Mouse (Mus musculus) liver, postnatal 0 days (tissue): ENCODE data around the gene Mat2a. TPM values are rescaled to one million over a fixed set of nuclear protein-coding genes. Genes with fewer than 3 reads are reported as not detected.

Experiments used
- ATAC-seq: fragments of 200-750 bp; cut with Nextera tagmentation; 2 replicates; pipeline ENCODE4 v1.8.0; 2017; ENCODE audit warnings: mild to moderate bottlenecking, moderate library complexity
- DNase-seq: peaks from one replicate; pipeline ENCODE4 v3.0.0-alpha.2; 2016
- H3K27ac ChIP-seq: fragments of 300-500 bp; sonication (generic); 2 replicates; pipeline ENCODE4 v1.5.1; 2014; ENCODE audit warnings: antibody characterized with exemption, moderate library complexity, mild to moderate bottlenecking, low read depth
- H3K27me3 ChIP-seq: fragments of 300-500 bp; sonication (generic); 2 replicates; pipeline ENCODE4 v1.6.1; 2014; ENCODE audit warnings: low read length, control low read depth, mixed read lengths; ENCODE audit not compliant: insufficient read depth
- H3K36me3 ChIP-seq: fragments of 300-500 bp; sonication (generic); replicated peaks from 2 replicates; pipeline ENCODE4 v1.6.1; 2014; ENCODE audit warnings: mild to moderate bottlenecking, control low read depth, low read length, moderate library complexity, mixed read lengths; ENCODE audit not compliant: insufficient read depth
- H3K4me1 ChIP-seq: fragments of 300-500 bp; sonication (generic); 2 replicates; pipeline ENCODE4 v1.6.1; 2014; ENCODE audit warnings: antibody characterized with exemption, mild to moderate bottlenecking, control low read depth; ENCODE audit not compliant: insufficient read depth
- H3K4me2 ChIP-seq: fragments of 300-500 bp; sonication (generic); 2 replicates; pipeline ENCODE4 v1.6.1; 2014; ENCODE audit warnings: low read depth, mild to moderate bottlenecking, low read length, moderate library complexity, mixed read lengths
- H3K4me3 ChIP-seq: fragments of 300-500 bp; sonication (generic); 2 replicates; pipeline ENCODE4 v1.5.1; 2014; ENCODE audit warnings: low read depth, low read length
- H3K9ac ChIP-seq: fragments of 300-500 bp; sonication (generic); replicated peaks from 2 replicates; pipeline ENCODE4 v1.6.1; 2014; ENCODE audit warnings: mild to moderate bottlenecking, moderate library complexity
- H3K9me3 ChIP-seq: fragments of 300-500 bp; sonication (generic); 2 replicates; pipeline ENCODE4 v1.6.1; 2016; ENCODE audit warnings: mild to moderate bottlenecking, control low read depth, low read length, mixed read lengths
- CTCF ChIP-seq: sonication (generic); IDR thresholded peaks from 2 replicates; pipeline ENCODE4 v1.5.1; 2016; ENCODE audit warnings: antibody characterized with exemption, low read depth
- EP300 ChIP-seq: IDR thresholded peaks from 2 replicates; pipeline ENCODE4 v1.6.1; 2016; ENCODE audit warnings: antibody characterized with exemption, low read depth, mild to moderate bottlenecking
- WGBS: fragments of 180-500 bp; shearing (Covaris S2); extraction: QIAGEN DNeasy Blood & Tissue Kit; methylation state at CpG from one replicate; pipeline ENCODE4 v1.1.7; 2014; ENCODE audit not compliant: insufficient replicate concordance; 5-methylcytosine and 5-hydroxymethylcytosine counted together
- polyA plus RNA-seq: library from polyadenylated mRNA; unstranded; fragments of >200 nt; fragmentation: Nextera tagmentation; extraction: Ambion mirVana; gene quantifications from 2 replicates; pipeline ENCODE4 v1.2.1, GENCODE M21; 2015

Gene Mat2a
- polyA plus RNA-seq, 1 experiment from 2014 or later, result 138 TPM

DNA sequence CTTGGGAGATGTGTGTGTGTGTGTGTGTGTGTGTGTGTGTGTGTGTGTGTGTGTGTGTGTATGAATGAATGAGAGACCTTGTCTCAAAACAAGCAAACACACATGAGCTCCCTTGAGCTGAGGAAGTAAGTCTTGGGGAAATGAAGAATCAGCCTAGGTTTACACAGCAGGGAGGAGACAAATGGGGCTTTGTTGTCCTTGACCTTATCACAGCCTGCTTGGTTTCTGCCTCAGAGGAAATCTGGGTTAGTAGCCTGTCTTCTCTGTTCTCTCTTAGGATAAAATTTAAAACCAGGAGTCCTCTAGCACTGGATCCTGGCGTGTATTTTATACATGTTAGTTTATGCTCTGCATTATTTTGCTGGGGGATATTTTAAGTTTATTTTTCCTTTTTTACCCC is 19.6 kb downstream of the Mat2a start:
- Histone ChIP-seq H3K9me3 (no peaks in the 10 kb centered on the region), H3K4me3 (no peak overlapping the region), H3K27me3 (no peaks in the 10 kb centered on the region), H3K4me1 (peaks cover 25% of the 10 kb centered on the region), H3K36me3 (peaks cover 37% of the 10 kb centered on the region), H3K4me2 (no peak overlapping the region), H3K27ac (0 out of 2 replicates have a peak overlapping the region, but pooled peaks have one; percentile 22), H3K9ac (no peak overlapping the region)
- WGBS, result 76% methylated on average over 1 of the region's 1 CpGs
- TF ChIP-seq CTCF, result no peak
- ATAC-seq (no peak), DNase-seq (no peak)

DNA sequence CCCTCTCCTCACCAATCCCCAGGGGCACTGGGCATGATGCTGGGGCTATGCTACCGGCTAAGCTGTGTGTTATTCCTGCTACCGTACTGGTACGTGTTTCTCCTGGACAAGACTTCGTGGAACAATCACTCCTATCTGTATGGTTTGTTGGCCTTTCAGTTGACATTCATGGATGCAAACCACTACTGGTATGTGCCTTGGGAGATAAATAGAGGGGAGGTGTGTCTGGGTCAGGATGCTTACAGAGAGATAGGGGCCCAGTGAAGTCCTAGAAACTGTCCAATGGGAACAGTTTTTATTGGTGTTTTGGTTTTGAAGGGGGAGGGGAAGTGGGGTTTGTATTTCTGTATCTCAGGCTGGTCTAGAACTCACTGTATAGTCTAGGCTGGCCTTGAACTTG is 21.1 kb downstream of the Mat2a start:
- TF ChIP-seq EP300 (peak; percentile 57; the same call in 1 of the 2 replicates), CTCF (no peak)
- peak; percentile 9; the same call in 1 of the 2 replicates for ATAC-seq
- Histone ChIP-seq H3K9me3 (no peaks in the 10 kb centered on the region), H3K27me3 (no peaks in the 10 kb centered on the region), H3K4me2 (no peak overlapping the region), H3K4me1 (peaks cover 28% of the 10 kb centered on the region), H3K27ac (no peak overlapping the region), H3K9ac (no peak overlapping the region), H3K36me3 (peaks cover 24% of the 10 kb centered on the region), H3K4me3 (no peak overlapping the region)
- DNase-seq, result no peak
- 49% methylated on average over 4 of the region's 4 CpGs for WGBS

DNA sequence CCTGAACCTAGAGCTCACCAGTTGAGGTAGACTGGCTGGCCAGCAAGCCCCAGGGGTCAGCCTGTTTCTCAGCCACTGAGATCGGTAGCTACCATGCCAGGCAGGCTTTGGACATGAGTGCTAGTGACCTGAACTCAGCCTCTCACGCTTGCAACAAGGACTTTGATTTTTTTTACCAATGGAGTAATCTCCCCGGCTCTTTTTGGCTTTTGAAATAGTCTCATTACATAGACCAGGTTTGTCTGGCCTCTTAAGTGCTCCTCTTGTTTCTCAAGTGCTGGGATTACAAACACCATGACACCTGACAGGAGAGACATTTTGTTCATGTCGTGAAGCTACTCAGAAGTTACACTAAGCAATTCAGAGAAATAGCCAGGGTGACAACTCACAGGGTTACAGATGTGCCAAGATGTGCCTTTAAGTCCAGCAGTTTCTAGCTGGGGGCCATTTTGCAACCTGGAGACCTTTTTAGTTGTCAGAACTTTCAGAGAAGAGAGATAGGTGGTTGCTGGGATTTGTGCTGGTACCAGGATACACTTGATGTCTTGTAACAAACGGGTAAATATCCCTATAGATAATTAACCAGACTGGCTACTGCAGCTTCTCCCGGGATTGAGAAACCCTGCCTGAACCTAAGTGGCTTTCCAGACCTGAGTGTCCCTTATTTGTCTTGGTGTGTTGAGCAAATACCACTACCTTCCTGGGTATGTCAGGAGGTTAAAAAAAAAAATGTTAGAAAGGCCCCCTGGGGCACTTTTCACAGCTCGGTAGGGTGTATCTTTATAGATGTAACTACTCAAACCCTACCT is 23.2 kb downstream of the Mat2a start:
- Histone ChIP-seq H3K4me3 (0 out of 2 replicates have a peak overlapping the region, but pooled peaks have one; percentile 72), H3K27ac (peak overlapping the region; percentile 46), H3K9me3 (no peaks in the 10 kb centered on the region), H3K27me3 (no peaks in the 10 kb centered on the region), H3K36me3 (peaks cover 16% of the 10 kb centered on the region), H3K4me2 (peak overlapping the region; percentile 92), H3K9ac (no peak overlapping the region), H3K4me1 (peaks cover 28% of the 10 kb centered on the region)
- no peak for DNase-seq
- ATAC-seq, result peak; percentile 52
- no peak for TF ChIP-seq EP300
- no peak for TF ChIP-seq CTCF
- 65% methylated on average over 7 of the region's 7 CpGs for WGBS

DNA sequence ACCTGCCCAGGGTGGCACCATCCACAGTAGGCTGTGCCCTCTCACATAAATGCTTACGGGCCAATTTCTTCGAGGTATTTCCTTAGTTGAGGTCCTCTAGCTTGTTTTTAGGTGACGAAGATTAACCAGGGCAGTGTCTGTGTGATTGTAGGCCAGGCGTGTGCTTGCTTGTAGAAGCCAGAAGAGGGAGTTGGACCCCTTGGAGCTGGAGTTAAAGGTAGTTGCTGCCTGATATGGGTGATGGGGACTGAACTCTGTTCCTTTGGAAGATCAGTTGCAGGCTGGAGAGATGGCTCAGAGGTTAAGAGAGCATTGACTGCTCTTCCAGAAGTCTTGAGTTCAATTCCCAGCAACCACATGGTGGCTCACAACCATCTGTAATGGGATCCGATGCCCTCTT is 24.2 kb downstream of the Mat2a start:
- Histone ChIP-seq H3K9me3 (no peaks in the 10 kb centered on the region), H3K4me2 (peak overlapping the region; percentile 92), H3K27me3 (no peaks in the 10 kb centered on the region), H3K36me3 (peaks cover 16% of the 10 kb centered on the region), H3K4me3 (peak overlapping the region; percentile 72), H3K4me1 (peaks cover 26% of the 10 kb centered on the region), H3K27ac (peak overlapping the region; percentile 46), H3K9ac (peak overlapping the region; percentile 76; the same call in 1 of the 2 replicates)
- DNase-seq (no peak), ATAC-seq (no peak)
- TF ChIP-seq CTCF, result peak; percentile 32; the same call in 1 of the 2 replicates
- no peak for TF ChIP-seq EP300
- 70% methylated on average over 5 of the region's 5 CpGs for WGBS

DNA sequence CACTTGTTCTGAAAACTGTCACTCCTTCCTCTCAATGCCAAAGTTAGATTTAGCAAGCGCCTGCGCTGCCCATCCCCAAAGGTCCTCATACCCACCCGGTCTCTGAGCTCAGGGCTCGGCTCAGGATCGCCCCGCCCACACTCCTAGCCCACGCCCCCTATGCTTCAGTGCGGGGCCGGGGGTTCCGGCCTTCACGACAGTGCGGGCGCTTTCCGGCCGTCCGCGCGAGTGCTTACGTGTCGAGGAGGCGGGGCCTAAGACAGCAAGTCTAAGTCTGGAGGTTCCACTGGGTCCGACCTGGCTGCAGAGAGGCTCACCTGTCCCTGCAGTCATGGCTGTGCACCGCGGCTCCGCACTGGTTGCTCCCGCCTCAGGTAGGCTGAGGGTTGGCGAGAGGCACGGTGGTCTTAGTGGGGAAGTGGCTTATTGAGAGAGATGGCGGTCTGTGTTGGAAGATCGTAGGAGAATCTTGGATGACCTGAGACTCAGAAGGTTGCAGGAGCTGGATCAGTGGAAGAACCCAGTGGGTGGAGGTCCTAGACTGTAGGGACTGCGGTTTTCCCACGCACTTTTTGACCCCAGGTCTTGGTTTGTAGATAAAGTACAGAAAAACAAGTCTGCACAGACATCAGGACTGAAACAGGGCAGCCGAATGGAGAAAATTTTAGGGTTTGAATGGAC is 25.1 kb downstream of the Mat2a start, which contains the start of gene Ggcx:
Gene Ggcx (plus strand): TSS at position 233 of the 681 bp plus-strand sequence.
- H3K4me2 ChIP-seq, result peak within 1 kb of the TSS; percentile 92

DNA sequence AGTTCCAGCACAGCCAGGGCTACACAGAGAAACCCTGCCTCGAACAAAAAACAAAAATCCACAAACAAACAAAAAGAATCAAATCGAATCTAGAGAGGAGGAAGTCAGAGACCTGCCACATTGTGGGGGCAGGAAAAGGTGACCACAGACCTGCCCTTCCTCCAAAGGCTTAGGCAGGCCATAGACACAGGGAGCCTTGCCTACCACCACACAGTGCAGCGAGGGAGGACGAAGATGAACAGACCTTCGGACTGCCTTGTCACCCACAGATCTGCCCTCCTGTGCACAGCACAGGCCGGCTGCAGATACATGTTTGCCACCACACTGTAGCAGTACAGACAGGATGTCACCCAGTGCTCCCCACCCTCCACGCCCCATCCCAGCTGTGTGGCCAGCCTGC is 28.8 kb downstream of the Mat2a start:
- H3K27me3 ChIP-seq, result no peaks in the 10 kb centered on the region
- H3K4me3 ChIP-seq, result no peak overlapping the region
- no peaks in the 10 kb centered on the region for H3K36me3 ChIP-seq
- 43% methylated on average over 7 of the region's 7 CpGs for WGBS
- ATAC-seq, result no peak
- H3K4me2 ChIP-seq, result no peak overlapping the region
- no peak overlapping the region for H3K9ac ChIP-seq
- H3K4me1 ChIP-seq, result peaks cover 9% of the 10 kb centered on the region
- H3K9me3 ChIP-seq, result no peaks in the 10 kb centered on the region
- no peak for DNase-seq
- TF ChIP-seq CTCF (no peak), EP300 (no peak)
- no peak overlapping the region for H3K27ac ChIP-seq

More for the DNA sequence above, 25.1 kb downstream of the Mat2a start, which contains the start of gene Ggcx:
- peak; percentile 95 for DNase-seq
- no peaks in the 10 kb centered on the region for H3K27me3 ChIP-seq
- peak; percentile 88 for ATAC-seq
- H3K4me3 ChIP-seq, result peak within 1 kb of the TSS; percentile 72
- H3K27ac ChIP-seq, result peak within 1 kb of the TSS; percentile 73
- H3K9ac ChIP-seq, result peak within 1 kb of the TSS; percentile 76
- H3K4me1 ChIP-seq, result peaks cover 26% of the 10 kb centered on the region
- WGBS, result 1% methylated on average over 33 of the region's 33 CpGs
- no peaks in the 10 kb centered on the region for H3K9me3 ChIP-seq
- no peak for TF ChIP-seq EP300
- TF ChIP-seq CTCF, result peak; percentile 21; the same call in 1 of the 2 replicates
- peaks cover 15% of the 10 kb centered on the region for H3K36me3 ChIP-seq
